Mouse (Mus musculus) kidney, embryonic 15.5 days (tissue): ENCODE results near the gene Apol9a. TPM values are rescaled to one million over a fixed set of nuclear protein-coding genes. Genes with fewer than 3 reads are reported as not detected.
"Not testable (repeated sequence)": the region's sequence is repeated elsewhere in the genome, so short reads cannot be mapped to it uniquely, and the experiment has no call there.

Source experiments
- ATAC-seq: fragments of 200-750 bp; cut with Nextera tagmentation; replicated peaks from 2 replicates; pipeline ENCODE4 v1.8.0; 2017; ENCODE audit warnings: moderate TSS enrichment; ENCODE audit not compliant: low FRiP score
- H3K27ac ChIP-seq: fragments of 300-500 bp; sonication (generic); 2 replicates; pipeline ENCODE4 v1.5.1; 2015; ENCODE audit warnings: mild to moderate bottlenecking, inconsistent platforms
- H3K27me3 ChIP-seq: fragments of 300-500 bp; sonication (generic); 2 replicates; pipeline ENCODE4 v1.6.1; 2015; ENCODE audit warnings: inconsistent platforms
- H3K36me3 ChIP-seq: fragments of 300-500 bp; sonication (generic); 2 replicates; pipeline ENCODE4 v1.6.1; 2015; ENCODE audit warnings: inconsistent platforms
- H3K4me1 ChIP-seq: fragments of 300-500 bp; sonication (generic); 2 replicates; pipeline ENCODE4 v1.6.1; 2015; ENCODE audit warnings: inconsistent platforms
- H3K4me2 ChIP-seq: fragments of 300-500 bp; sonication (generic); 2 replicates; pipeline ENCODE4 v1.6.1; 2015; ENCODE audit warnings: moderate library complexity, mild to moderate bottlenecking, inconsistent platforms
- H3K4me3 ChIP-seq: fragments of 300-500 bp; sonication (generic); replicated peaks from 2 replicates; pipeline ENCODE4 v1.5.1; 2015; ENCODE audit warnings: mild to moderate bottlenecking, inconsistent platforms
- H3K9ac ChIP-seq: fragments of 300-500 bp; sonication (generic); 2 replicates; pipeline ENCODE4 v1.6.1; 2015; ENCODE audit warnings: mild to moderate bottlenecking, inconsistent platforms
- H3K9me3 ChIP-seq: fragments of 300-500 bp; sonication (generic); replicated peaks from 2 replicates; pipeline ENCODE4 v1.6.1; 2016; ENCODE audit warnings: inconsistent platforms
- WGBS: fragments of 180-500 bp; shearing (Covaris S2); methylation state at CpG from one replicate; pipeline ENCODE4 v1.1.7; 2015; ENCODE audit warnings: mixed read lengths; 5-methylcytosine and 5-hydroxymethylcytosine counted together
- polyA plus RNA-seq: library from polyadenylated mRNA; unstranded; fragments of >200 nt; fragmentation: Nextera tagmentation; extraction: Ambion mirVana; gene quantifications from 2 replicates; pipeline ENCODE4 v1.2.1, GENCODE M21; 2015

Apol9a gene
- 0.17 TPM in 1 of 2 replicates, not detected in the other for polyA plus RNA-seq

DNA sequence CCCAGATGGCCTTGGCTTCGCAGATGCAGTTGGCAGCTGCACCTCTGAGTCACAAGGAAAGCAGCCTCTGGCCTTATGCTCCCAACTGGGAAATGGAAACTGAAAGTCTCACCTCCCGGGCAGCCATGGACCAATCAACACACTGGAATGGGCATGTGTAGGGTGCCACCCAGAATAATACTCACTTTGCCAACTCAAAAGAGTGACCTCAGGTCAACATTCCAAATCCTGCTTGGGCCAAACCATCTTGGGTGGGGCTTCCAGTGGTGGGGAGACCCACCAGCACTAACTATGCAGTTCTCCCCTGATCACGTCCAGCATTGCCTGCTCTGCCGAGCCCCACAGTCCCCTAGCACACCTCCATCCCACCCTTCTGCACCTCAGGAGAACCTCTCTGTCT lies at the start of gene Apol9a:
Gene Apol9a (minus strand): TSS at position 101 of the 400 bp plus-strand sequence.
- H3K4me3 ChIP-seq, H3K27ac ChIP-seq, H3K36me3 ChIP-seq, H3K4me1 ChIP-seq, H3K27me3 ChIP-seq, H3K9me3 ChIP-seq, H3K4me2 ChIP-seq, H3K9ac ChIP-seq, ATAC-seq: not testable (repeated sequence)
- WGBS: 73% methylated on average over 1 of the region's 4 CpGs

DNA sequence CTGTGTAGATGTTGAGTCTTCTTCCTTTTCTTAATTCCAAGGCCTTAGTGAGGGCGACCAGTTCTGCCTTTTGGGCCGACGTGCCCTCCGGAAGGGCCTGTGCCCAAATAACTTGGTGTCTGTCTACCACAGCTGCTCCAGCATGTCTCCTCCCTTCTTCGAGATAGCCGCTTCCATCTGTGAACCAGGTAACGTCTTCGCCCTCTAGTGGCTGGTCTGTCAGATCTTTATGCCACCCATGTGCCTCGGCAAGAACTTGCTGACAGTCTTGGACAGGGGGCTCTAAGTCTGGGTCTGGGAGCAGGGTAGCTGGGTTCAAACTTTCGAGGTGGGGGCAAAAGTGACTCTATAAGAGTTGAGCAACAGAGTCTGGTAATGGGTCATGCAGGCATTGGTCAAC lies 39.0 kb upstream of the Apol9a start:
- not testable (repeated sequence) for H3K9me3 ChIP-seq, H3K36me3 ChIP-seq, H3K4me1 ChIP-seq, ATAC-seq, H3K27ac ChIP-seq, H3K27me3 ChIP-seq, H3K4me3 ChIP-seq, H3K9ac ChIP-seq, H3K4me2 ChIP-seq
- 57% methylated on average over 10 of the region's 10 CpGs for WGBS

DNA sequence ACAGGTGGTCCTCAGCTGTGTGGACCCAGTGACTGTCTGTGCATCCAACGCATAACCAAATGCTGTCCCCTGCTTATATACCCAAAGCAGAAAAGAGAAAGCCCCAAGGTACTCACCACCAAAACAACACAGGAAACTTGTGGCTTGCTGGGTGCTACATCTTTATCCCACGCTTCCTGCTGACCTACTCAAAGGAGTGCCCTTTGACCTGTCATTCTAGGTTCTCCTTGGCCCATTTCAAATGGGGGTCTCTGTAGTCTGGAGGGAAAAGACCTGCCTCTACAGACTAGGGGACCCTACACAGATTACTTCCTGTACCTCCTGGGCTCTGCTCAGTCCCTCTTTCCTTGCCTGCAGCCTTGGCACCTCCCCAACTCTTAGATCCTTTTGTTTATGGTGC lies 36.5 kb upstream of the Apol9a start, which contains the start of gene Apol7b:
Gene Apol7b (minus strand): TSS at position 101 of the 400 bp plus-strand sequence.
- WGBS: 89% methylated on average over 2 of the region's 2 CpGs
- ATAC-seq, H3K36me3 ChIP-seq, H3K9ac ChIP-seq, H3K27ac ChIP-seq, H3K4me2 ChIP-seq, H3K4me3 ChIP-seq, H3K27me3 ChIP-seq, H3K4me1 ChIP-seq, H3K9me3 ChIP-seq: not testable (repeated sequence)

DNA sequence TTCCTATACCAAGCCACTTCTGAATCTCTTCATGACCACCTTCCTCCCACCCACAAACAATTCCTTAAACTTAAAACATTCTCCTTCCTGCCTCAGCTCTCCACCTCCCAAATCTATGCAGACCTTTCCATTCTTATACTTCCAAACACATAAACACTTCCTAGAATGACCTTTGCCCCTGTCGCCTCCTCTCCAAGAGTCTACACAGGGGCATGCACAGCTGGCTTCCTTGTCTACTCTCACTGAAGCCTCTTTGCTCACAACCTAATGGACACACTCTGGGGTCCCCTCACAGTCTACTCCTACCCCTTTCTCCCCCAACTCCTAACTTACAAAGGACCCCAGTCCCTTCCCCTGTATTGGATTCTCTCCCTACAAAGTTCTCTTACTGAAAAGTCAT lies 34.7 kb upstream of the Apol9a start:
- H3K4me1 ChIP-seq, H3K9ac ChIP-seq, H3K27ac ChIP-seq, ATAC-seq, H3K36me3 ChIP-seq, H3K4me2 ChIP-seq, H3K9me3 ChIP-seq, H3K4me3 ChIP-seq, H3K27me3 ChIP-seq: not testable (repeated sequence)
- WGBS: 76% methylated on average over 1 of the region's 1 CpGs

DNA sequence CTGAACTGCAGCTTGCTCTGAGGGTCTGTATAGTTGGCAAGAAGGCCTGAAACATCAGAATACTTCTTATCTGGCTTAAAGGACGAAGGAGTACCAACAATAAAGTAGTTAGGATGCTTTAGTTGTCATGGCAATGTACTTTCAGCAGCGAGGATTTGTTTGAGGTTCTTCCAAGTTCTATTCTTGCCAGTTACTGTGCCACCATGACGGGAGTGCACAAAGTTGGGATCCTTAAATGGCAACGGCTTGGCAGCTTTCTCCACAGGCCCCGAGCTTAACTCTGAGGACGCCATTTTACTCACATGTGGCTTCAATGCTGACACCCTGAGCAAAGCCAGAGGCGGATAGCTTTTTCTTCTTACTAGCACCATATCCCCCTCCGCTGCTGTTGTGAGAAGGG lies 33.8 kb upstream of the Apol9a start:
- 84% methylated on average over 8 of the region's 8 CpGs for WGBS
- not testable (repeated sequence) for ATAC-seq, H3K4me3 ChIP-seq

DNA sequence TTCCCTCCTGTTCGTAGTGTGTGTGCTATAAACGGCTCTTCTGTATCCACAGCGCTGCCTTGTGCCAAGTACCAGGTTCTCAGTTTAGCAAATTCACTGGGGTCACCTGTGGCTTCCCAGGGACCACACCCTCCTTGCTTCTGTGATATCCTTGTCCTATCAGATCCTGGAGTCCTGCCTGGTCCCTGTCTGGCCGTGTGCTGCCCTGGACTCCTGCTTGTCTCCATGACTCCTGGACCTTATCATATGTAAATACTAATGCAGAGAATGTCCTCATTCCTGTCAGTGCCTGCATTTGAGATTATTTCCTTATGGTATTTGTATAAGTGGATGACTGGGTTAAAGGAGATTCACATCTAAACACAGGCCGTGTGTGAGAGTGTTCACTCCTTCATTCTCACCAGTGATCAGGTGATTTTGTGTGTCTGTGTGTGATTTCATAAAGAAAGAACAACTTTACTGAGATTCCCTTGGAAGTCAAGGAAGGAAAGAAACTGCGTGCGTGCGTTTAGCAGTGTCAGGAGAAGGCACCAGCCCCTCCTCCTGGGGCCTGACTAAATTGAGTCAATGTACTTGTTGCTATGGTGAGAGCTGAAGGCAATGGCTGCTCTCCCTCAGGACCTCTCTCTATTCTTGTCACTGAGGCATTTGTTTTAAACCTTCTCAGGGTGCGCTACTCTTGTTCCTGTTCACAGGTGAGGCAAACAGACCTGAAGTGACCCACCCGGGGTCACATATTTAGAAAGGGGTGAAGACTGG lies 17.9 kb upstream of the Apol9a start:
- H3K4me2 ChIP-seq, H3K27me3 ChIP-seq, ATAC-seq, H3K9me3 ChIP-seq, H3K4me3 ChIP-seq, H3K36me3 ChIP-seq, H3K4me1 ChIP-seq, H3K9ac ChIP-seq, H3K27ac ChIP-seq: not testable (repeated sequence)
- 72% methylated on average over 9 of the region's 10 CpGs for WGBS

More for the DNA sequence above, 33.8 kb upstream of the Apol9a start:
- not testable (repeated sequence) for H3K9ac ChIP-seq, H3K9me3 ChIP-seq, H3K4me2 ChIP-seq, H3K27me3 ChIP-seq, H3K36me3 ChIP-seq, H3K4me1 ChIP-seq, H3K27ac ChIP-seq

DNA sequence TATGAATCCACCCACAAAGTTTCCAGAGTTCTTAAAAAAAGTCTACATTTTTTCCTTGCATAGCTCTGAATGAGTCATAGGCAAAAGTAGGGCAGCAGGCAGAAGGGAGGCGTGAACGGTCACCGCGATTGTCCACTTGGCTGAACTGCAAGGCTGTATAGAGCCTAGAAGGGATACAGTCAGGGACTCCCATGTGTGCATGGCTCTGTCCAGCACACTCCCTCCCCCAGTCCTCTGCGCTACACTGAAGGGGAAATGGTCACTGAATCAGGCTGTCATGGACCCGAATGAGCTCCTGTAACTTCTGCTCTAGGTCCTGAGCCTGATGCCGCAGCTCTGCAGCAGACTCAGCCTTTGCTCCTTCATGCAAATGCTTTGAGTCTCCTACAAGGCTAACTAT lies 12.0 kb upstream of the Apol9a start:
- not testable (repeated sequence) for ATAC-seq, H3K36me3 ChIP-seq, H3K9me3 ChIP-seq, H3K9ac ChIP-seq, H3K4me3 ChIP-seq, H3K4me2 ChIP-seq, H3K27ac ChIP-seq, H3K27me3 ChIP-seq, H3K4me1 ChIP-seq
- 48% methylated on average over 3 of the region's 7 CpGs for WGBS

DNA sequence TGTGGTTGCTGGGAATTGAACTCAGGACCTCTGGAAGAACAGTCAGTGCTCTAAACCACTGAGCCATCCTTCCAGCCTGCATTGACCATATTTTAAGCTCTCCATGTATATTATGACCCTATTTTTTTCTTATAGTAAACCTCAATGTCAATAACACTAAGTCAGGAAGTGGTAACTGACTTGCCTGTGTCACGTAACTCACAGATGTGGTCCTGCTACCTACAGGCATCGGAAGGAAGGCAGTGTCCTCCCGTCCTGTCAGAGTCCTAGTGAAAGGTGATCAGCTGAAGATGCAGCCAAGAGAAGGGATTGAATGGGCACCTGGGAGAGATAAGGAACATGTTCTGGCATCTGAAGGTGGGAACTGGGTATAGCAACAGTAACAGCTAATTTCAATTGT lies 8.7 kb upstream of the Apol9a start:
- no CpG with 5 or more reads among the region's 3 CpGs for WGBS
- H3K4me2 ChIP-seq, H3K27ac ChIP-seq, H3K27me3 ChIP-seq, H3K9ac ChIP-seq, H3K4me3 ChIP-seq, H3K36me3 ChIP-seq, H3K9me3 ChIP-seq, H3K4me1 ChIP-seq, ATAC-seq: not testable (repeated sequence)

DNA sequence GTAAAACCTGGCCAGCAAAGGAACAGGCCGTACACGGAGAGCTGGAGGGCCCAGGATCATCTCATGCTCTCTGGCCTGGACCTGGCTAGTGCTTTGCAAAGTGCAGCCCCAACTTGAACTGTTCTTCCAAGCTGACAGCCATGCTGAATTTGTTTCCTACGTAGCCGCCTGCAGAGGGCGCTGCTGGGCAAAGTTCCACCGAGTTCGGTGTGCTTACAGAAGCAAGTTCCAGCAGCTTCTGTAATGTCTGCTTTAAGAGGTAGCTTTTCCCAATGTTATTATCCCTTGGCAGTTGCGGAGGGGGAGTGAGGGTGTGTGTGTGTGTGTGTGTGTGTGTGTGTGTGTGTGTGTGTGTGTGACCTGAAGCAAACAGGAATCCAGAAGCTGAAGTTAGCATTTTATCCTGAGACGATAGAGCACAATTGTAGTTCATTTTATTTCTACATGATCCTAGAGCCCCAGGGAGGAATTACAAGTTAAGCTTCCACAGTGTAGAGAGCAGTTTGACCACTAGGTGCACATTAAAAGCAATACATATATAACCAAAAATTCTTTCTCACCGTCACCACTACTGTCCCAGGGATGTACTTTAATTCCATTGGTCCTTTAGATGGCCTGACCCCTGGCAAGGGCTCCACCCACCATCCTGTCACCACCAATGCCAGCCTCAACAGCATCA lies 5.9 kb upstream of the Apol9a start:
- ATAC-seq, H3K4me2 ChIP-seq, H3K4me1 ChIP-seq, H3K9ac ChIP-seq, H3K4me3 ChIP-seq, H3K27ac ChIP-seq, H3K9me3 ChIP-seq, H3K27me3 ChIP-seq, H3K36me3 ChIP-seq: not testable (repeated sequence)
- 17% methylated on average over 4 of the region's 10 CpGs for WGBS

DNA sequence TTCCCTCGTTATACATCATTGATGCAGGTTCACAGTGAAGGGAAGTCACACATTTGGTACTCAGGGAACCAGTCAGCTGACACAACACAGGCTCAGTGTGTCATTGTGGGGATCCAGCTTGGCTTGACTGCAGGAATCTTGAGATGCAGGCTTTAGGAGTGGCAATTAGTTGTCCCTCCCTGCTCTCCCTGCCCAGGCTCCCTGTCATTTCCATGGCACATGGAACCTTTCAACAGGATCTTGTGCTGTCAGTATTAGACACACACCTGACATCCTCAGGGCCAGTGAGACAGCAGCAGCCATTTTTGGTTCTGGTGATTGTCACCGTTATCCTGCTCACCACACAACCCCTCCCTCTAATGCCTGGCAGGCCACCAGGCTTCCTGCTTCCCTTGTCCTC lies 4.7 kb upstream of the Apol9a start:
- not testable (repeated sequence) for H3K36me3 ChIP-seq, H3K4me3 ChIP-seq, H3K9me3 ChIP-seq, H3K4me2 ChIP-seq, H3K9ac ChIP-seq, H3K27ac ChIP-seq, ATAC-seq, H3K4me1 ChIP-seq, H3K27me3 ChIP-seq
- 72% methylated on average over 2 of the region's 2 CpGs for WGBS

DNA sequence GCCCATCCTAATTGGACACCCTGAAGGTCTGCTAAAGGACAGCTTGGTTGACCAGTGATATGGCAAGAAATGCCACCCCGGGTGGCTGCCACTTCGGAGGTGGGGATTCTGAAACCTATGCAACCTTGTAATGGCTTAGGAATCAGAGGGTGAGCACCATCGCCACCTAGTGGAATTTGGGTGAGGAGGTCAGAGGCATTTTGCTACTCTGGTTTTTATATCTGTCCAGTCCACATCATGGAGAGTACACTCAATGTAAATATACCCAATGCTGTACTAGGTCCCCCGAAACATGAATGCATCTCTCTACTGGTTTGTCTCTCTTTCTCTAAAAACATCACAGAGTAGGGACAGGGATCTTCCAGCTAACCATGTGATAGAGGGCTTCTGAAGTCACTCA lies 1.8 kb upstream of the Apol9a start:
- not testable (repeated sequence) for ATAC-seq, H3K27me3 ChIP-seq, H3K27ac ChIP-seq, H3K4me2 ChIP-seq, H3K4me3 ChIP-seq, H3K9me3 ChIP-seq, H3K4me1 ChIP-seq, H3K36me3 ChIP-seq, H3K9ac ChIP-seq
- 33% methylated on average over 4 of the region's 4 CpGs for WGBS

DNA sequence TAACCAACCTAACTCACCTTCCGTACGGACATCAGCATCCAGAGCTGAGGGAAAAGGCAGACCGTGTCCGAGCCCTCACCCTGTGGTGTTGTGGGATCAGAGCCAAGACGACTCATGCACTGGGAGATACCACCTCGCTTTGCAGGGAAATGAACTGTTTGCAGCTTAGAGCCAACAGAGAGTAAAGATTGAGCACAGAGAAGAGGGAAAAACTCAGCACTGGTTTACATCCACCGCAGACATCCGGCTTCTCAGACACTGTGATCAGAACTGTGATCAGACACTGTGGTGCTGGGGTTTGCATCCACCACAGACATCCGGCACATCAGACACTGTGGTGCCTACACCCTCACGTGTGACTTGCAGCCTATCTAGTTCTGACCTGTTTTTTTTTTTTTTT lies 4.6 kb downstream of the Apol9a start:
- H3K4me1 ChIP-seq, H3K4me3 ChIP-seq, ATAC-seq, H3K27ac ChIP-seq, H3K36me3 ChIP-seq, H3K27me3 ChIP-seq, H3K4me2 ChIP-seq, H3K9me3 ChIP-seq, H3K9ac ChIP-seq: not testable (repeated sequence)
- WGBS: 75% methylated on average over 10 of the region's 10 CpGs

DNA sequence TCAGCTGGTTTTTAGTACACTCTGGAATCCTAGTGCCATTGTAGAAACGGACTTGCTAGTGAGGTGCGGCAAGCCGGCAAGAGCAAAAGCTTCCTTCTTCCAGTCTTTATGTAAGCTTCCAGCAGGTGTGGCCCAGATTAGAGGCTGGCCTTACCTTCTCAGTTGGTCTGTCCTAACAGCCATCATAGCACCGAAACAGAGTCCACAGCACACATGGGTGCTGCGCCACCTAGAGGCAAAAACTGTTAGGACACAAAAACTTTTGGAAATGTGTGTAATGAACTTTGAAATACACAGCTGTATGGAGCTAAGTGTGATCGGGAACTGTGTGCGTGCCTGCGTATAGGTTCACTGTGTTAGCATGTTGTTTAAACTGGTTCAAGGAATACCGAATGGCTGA lies 11.9 kb downstream of the Apol9a start, which contains the start of gene Apol7a:
Gene Apol7a (minus strand): TSS at position 84 of the 400 bp plus-strand sequence.
- not testable (repeated sequence) for H3K36me3 ChIP-seq, H3K27ac ChIP-seq, H3K27me3 ChIP-seq, H3K4me1 ChIP-seq, H3K4me3 ChIP-seq, H3K9me3 ChIP-seq, ATAC-seq, H3K9ac ChIP-seq, H3K4me2 ChIP-seq
- WGBS: 61% methylated on average over 9 of the region's 9 CpGs
